Mouse (Mus musculus): ENCODE results near the gene Snrk.
"Not testable (repeated sequence)": the region's sequence is repeated elsewhere in the genome, so short reads cannot be mapped to it uniquely, and the experiment has no call there.

Snrk gene

GRCm38 (mm10) chr9:122145677-122146076, 28.6 kb downstream of the Snrk start:
- no peak for DNase-seq (ENCODE audit: low spot score)

GRCm38 (mm10) chr9:122146124-122146870, 29.2 kb downstream of the Snrk start:
- DNase-seq (ENCODE audit: low spot score) = no peak

- DNase-seq (ENCODE audit: low spot score) = no peak
These were observed 31.3 kb downstream of the Snrk start for GRCm38 (mm10) chr9:122148356-122148755.

- DNase-seq (ENCODE audit: low spot score) = no peak
These were observed 33.1 kb downstream of the Snrk start for GRCm38 (mm10) chr9:122149997-122150826.

GRCm38 (mm10) chr9:122152063-122152462, 35.0 kb downstream of the Snrk start:
- no peak for DNase-seq (ENCODE audit: low spot score)

GRCm38 (mm10) chr9:122152501-122152900, 35.4 kb downstream of the Snrk start:
- no peak for DNase-seq (ENCODE audit: low spot score)

GRCm38 (mm10) chr9:122153436-122153835, 36.4 kb downstream of the Snrk start:
- no peak for DNase-seq (ENCODE audit: low spot score)

GRCm38 (mm10) chr9:122155193-122155592, 38.1 kb downstream of the Snrk start:
- no peak for DNase-seq (ENCODE audit: low spot score)

- no peak for DNase-seq (ENCODE audit: low spot score)
These were observed 39.5 kb downstream of the Snrk start for GRCm38 (mm10) chr9:122156389-122157078.

- no peak for DNase-seq (ENCODE audit: low spot score)
These were observed 40.0 kb downstream of the Snrk start for GRCm38 (mm10) chr9:122157079-122157441.

- DNase-seq (ENCODE audit: low spot score) = no peak
These were observed 47.5 kb downstream of the Snrk start for GRCm38 (mm10) chr9:122164535-122164934.

- DNase-seq (ENCODE audit: low spot score) = not testable (repeated sequence)
These were observed 50.7 kb downstream of the Snrk start for GRCm38 (mm10) chr9:122167719-122168118.

- DNase-seq (ENCODE audit: low spot score) = no peak
These were observed 52.8 kb downstream of the Snrk start for GRCm38 (mm10) chr9:122169901-122170300.

- no peak for DNase-seq (ENCODE audit: low spot score)
These were observed 55.6 kb downstream of the Snrk start for GRCm38 (mm10) chr9:122172612-122173186.

GRCm38 (mm10) chr9:122173405-122174233, 56.6 kb downstream of the Snrk start:
- no peak for DNase-seq (ENCODE audit: low spot score)

GRCm38 (mm10) chr9:122174723-122175122, 57.7 kb downstream of the Snrk start:
- no peak for DNase-seq (ENCODE audit: low spot score)

GRCm38 (mm10) chr9:122177256-122178220, 60.5 kb downstream of the Snrk start:
- DNase-seq (ENCODE audit: low spot score) = no peak

GRCm38 (mm10) chr9:122178427-122178826, 61.4 kb downstream of the Snrk start:
- DNase-seq (ENCODE audit: low spot score) = no peak

GRCm38 (mm10) chr9:122180105-122180504, 63.0 kb downstream of the Snrk start:
- no peak for DNase-seq (ENCODE audit: low spot score)

- DNase-seq (ENCODE audit: low spot score) = no peak
These were observed 66.0 kb downstream of the Snrk start for GRCm38 (mm10) chr9:122183074-122183473.

Measured in testis, postnatal 14 days (tissue).